Mouse (Mus musculus): Measurements from ENCODE around the gene Rbm38. TPM values are rescaled to one million over a fixed set of nuclear protein-coding genes. Genes with fewer than 3 reads are reported as not detected.

Gene Rbm38
- total and polyA plus RNA-seq, 3 experiments, result 18.4 to 174 (median 27.2) TPM

- DNase-seq, result no peak
Measured at GRCm38 (mm10) chr2:173014741-173015287, 5.5 kb upstream of the Rbm38 start.

GRCm38 (mm10) chr2:173017940-173018339, 2.4 kb upstream of the Rbm38 start:
- no peak for DNase-seq

GRCm38 (mm10) chr2:173018618-173019017, 1.7 kb upstream of the Rbm38 start:
- peak; percentile 92 for DNase-seq

- DNase-seq, result no peak
Measured at GRCm38 (mm10) chr2:173019322-173019721, 976 bp upstream of the Rbm38 start.

DNA sequence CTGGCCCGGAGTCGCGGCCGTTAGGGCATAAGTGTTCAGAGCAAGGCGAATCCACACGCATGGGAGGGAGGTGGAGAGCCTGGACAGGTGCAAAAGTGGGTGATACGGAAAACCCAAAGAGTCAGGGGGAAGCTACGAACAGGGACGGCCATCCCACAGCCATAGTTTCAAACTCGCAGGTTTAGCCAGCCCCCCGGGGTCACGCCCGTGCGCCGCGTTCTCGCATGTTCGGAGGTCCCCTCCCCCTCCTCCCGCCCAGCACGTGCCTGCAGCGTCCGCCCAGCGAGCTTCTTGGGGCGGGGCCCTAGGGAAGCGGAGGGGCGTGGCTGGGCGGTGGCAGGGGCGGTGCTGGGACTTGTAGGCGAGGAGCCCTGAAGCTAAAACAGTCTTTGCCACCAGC, 508 bp upstream of the Rbm38 start:
- peak; percentile 95 for DNase-seq

GRCm38 (mm10) chr2:173021633-173022055, 1.3 kb downstream of the Rbm38 start:
- DNase-seq, result peak; percentile 93

GRCm38 (mm10) chr2:173022056-173022681, 1.9 kb downstream of the Rbm38 start:
- DNase-seq, result peak; percentile 63

- no peak for DNase-seq
Measured at GRCm38 (mm10) chr2:173022813-173023212, 2.5 kb downstream of the Rbm38 start.

DNA sequence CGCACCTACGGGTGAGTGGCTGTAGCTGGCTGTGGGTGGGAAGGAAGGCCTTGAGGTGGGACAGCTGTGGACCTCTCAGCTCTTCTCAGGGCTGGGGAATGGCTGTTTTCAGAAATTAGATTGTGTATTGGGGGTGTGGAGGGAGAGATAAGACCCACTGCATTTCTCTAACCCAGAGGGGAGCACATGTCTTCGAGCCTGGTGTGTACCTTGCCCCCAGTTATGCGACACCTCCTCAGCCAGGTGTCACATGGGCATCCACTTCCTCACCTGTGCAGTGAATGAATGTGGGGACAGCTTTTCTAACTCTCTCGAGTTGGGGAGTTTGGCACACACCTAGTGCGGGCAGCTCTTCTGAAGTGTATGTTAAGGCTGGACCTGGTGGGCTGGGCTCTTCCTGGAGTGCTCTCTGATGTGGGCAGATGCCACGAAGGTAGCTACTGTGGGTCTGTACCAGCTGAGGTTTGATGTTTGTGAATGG, 3.1 kb downstream of the Rbm38 start:
- no peak for DNase-seq

- DNase-seq, result no peak
Measured at GRCm38 (mm10) chr2:173023966-173024365, 3.7 kb downstream of the Rbm38 start.

GRCm38 (mm10) chr2:173024392-173024791, 4.1 kb downstream of the Rbm38 start:
- DNase-seq, result no peak

GRCm38 (mm10) chr2:173024938-173025337, 4.6 kb downstream of the Rbm38 start:
- no peak for DNase-seq

DNA sequence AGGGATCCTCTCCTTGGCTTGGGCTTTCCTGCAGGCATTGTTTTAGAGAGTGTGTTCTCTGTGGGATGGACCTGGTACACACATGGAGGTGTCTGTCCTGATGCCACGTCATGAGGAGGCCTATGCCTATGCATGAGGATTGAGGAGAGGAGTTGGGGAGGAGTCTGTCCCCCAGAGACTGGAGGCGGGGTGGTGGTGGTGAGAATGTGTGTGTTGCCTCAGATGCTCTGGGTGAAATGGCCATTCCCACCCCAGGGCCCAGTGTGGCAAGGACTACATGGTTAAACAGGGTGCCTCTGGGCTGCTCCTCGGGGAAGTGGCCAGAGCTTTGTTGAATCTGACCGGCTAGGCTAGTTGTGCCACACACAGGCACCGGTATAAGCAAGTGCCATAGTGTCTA, 6.0 kb downstream of the Rbm38 start:
- DNase-seq, result no peak

DNA sequence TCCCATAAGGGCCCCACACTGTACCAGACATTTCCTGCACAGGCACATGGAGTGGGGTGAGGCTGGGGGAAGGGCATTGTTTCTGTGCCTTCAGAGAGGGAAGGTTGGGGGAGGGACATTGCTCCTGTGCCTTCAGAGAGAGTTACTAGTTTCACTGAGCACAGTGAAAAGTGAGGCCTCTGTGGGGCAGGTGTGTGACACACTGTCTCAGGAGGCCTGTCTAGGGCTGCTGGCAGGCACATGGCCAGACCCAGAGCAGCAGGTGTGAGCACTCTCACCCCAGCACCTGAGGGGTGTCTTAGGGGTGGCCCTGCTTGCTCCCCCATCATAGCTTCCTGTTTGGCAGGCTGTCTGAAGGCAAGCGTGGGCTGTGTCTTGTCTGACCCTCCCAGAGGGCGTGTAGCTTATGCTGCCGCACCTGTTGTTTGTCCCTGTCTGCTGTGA, 6.4 kb downstream of the Rbm38 start:
- no peak for DNase-seq

DNA sequence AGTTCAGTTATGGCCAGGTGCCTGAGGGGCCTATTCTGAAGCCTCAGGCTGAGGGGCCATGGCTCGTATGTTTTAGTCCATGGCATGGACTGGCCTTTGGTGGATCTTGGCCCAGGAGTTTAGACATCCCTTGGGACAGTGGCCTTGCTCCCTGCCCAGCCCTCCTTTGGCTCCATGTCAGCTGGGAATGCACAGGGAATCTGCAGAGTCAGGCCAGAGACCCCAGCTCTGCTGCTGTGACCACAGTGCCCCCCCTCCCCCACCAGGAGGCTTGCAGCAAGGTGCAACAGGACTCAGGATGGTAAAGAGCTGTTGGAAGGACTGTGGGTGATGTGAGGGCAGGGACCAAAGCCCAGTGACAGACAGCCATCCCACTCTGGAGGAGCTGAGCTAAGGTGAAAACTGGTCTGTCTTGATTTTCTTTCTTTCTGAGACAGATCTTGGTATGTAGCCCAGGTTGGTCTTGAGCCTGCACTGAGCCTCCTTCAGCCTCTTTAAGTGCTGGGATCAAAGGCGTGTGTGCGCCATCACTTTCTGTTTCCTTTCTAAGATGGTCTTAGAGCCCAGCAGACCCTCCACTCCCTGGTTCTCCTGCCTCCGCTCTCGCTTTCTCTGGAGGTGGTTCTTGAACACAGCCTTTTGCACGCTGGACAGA, 7.0 kb downstream of the Rbm38 start:
- DNase-seq, result no peak

DNA sequence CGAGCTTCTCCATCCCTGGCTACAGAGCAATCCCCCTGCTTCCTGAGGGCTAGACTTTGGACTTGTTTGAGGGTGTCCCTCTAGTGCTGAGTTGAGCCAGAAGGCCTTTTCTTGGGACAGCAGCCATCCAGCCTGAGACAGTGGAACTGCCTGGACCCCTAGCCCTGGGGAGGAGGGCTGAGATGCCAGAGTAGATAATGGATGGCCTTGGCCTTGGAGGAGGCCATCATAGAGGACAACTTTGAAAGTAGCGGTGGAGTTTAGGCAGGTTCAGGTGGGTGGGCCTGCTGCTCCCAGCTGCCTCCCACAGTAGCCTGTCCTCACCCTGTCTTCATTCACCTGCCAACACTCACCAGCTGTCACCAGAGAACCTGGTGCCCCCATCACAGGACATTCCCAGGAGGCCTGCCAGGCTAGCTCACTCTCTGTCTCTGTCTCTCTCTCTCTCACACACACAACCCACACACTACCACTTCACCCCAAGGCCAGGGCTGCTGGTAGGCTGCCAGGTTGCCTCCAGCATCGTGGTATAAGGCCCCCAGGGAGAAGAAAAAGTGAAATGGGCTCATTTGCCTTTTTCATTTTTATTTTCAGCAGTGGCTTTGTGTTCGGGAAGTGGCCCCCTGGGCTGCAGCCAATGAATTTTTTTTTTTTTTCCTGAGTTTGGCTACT, 7.7 kb downstream of the Rbm38 start:
- DNase-seq, result peak; percentile 51

- DNase-seq, result no peak
Measured at GRCm38 (mm10) chr2:173028508-173029031, 8.3 kb downstream of the Rbm38 start.

GRCm38 (mm10) chr2:173030591-173031338, 10.5 kb downstream of the Rbm38 start:
- no peak for DNase-seq

DNA sequence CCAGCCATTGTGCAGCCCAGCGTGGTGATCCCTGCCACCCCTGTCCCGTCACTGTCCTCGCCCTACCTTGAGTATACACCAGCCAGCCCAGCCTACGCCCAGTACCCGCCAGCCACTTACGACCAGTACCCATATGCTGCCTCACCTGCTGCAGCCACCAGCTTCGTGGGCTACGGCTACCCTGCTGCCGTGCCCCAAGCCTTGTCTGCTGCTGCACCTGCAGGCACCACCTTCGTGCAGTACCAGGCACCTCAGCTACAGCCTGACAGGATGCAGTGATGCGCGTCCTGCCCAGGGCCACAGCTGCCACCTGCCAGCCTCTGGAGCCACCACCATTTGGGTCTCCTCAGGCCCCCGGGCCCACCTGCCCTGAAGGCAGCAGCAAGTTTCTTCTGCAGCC, 13.2 kb downstream of the Rbm38 start:
- no peak for DNase-seq

DNA sequence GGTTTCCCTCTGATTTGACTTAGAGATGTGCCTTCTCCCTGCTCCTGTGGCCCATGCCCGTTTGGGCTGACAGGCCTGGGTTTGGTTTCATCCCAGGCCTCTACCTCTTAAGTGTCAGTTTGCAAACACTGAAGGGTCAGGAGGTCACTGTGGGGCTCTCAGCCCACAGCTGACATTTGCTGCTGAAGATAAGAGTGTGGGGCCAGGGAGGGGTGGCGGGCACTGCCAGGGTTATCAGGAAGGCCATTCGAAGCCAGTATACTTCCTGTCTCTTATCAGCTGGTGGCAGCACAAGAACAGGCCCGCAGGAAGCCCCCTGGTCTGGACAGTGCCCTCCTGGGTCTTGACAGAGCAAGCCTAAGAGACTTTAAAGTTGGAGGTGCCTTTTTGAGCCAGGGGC, 14.7 kb downstream of the Rbm38 start:
- DNase-seq, result peak; percentile 39

DNA sequence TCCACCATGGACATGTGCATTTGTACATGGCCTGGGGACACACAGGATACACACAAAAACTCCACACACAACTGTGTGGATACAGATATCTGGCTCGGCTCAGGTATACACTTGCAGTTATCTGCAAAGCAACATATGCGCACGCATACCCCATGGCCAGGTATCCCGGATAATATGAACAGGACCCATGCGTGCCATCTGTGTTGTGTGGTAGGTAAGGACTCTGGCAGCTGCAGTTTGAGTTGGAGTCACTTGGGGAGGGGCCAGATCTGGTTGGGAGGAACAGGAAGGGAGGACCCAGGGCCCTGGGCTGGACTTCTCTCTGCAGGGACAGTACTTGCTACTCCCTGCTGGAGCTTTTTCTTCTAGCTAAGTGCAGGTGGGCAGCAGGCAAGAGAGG, 15.4 kb downstream of the Rbm38 start:
- DNase-seq, result no peak

DNA sequence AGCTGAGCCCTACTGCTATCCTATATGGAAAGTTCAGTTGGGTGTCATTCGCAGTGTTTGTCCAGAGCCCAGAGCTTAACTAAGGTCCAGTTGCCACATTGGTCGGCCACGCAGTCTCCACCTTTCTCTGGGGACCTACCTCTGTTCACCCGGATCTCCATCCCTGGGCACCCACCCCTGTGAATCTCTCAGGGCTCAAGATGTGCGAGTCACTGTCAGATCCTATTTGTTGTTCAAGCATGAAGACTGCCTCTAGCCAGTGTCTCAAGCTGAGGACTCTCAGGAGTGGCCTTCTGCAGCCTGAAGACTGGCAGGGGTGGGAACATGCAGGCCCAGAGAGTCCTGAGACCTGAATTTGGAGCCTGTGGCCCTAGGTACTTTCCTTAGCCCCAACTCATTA, 15.8 kb downstream of the Rbm38 start:
- no peak for DNase-seq

Data from adrenal gland, adult 2 months (tissue).